Mouse (Mus musculus): ENCODE data around the gene Kiss1r.

DNA sequence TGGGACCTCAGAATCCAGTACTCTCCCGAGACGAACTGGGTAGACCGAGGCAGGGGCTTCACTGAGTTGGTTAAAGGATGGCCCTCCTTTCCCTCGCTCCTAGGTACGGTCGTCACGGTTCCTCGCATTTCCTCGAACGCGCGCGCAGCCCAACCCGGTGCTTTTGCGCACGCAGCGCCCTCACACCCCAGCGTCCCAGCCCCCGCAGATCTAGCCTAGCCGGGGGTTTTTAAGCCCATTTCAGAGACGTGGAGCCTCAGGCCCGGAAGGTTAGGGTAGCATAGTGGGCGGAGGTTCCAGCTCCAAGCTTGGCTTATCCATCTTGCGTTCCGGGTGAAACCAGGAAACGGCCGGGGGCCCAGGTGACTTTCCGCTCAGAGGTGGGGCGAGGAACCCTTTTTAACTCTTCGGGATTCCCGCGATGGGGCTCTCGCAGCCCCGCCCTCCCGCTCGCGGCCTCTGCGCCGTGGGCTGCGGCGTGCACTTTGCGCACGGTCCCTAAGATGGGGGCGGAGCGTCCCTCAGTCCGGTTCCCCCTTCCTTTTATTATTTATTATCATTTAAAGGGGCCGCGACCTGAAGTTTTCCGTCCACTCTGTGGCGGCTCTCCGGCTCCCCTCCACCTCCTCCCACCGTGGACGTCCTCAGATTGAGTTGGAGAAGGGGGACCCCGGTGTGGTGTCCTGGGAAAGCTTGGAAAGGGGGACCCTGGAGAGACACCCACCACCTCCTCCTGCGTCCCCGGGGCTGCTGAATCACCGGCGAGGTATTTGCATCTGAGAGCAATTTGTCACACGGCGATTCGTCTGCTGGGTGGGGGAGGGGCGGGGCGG lies 9.9 kb downstream of the Kiss1r start, which contains the start of gene Arid3a:
- no peak for TF ChIP-seq CTCF (IDR thresholded peaks at IDR 0.05; ENCODE audit: extremely low read depth, insufficient read length, insufficient replicate concordance, low read depth, low read length)
- peak; percentile 22; the same call in 1 of the 2 replicates for TF ChIP-seq POLR2A (IDR thresholded peaks at IDR 0.05; ENCODE audit: low read depth, low read length)
